ENCODE assay signal across 12 mouse cellular contexts in the genomic region with DNA sequence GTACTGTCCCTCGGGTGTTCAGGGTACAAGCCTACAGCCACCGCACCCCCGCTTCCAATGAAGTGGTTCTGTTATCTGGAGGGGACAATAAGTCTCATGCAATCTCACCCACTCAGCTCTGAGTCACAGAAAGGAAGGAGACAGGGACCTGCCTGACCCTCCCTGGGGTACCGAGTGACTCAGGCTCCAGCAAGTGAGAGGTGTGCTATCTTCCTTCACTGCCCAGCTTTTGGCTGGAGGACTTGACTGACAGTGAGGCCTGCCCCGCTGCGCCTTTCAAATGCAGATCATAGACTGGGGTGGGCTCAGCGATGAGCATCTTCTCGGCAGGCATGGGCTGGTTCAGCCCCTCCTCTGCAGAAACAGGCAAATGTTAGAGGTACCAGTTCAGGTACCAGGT. TPM values are rescaled to one million over a fixed set of nuclear protein-coding genes. Genes with fewer than 3 reads are reported as not detected.
A peak's percentile ranks its signal among the peaks of the same experiment; 100 is the strongest.
DNase-seq lines count a peak whose midpoint lies in the region; ATAC-seq and TF ChIP-seq lines count a peak whose summit lies in the region.
"Had no signal": no experiment of that assay in that cellular context is flagged by ENCODE, and none has a peak within 500 bp of the region (broad histone marks: within the 10 kb centered on the region; RNA-seq: fewer than 3 reads in every experiment).

No protein-coding gene starts in this region.

- no peak for ATAC-seq in heart, embryonic 15.5 days (replicated peaks; ENCODE audit: insufficient number of reproducible peaks, insufficient read depth, low FRiP score, low read depth)
- ATAC-seq in liver, embryonic 14.5 days (ENCODE audit: insufficient read depth) = peak; percentile 24; the same call in 1 of the 2 replicates

- no peak for DNase-seq in heart, adult 9 months (ENCODE audit: low spot score in 2 of 2)
- DNase-seq in ES-CJ7 (ENCODE audit: low read depth, low spot score) (peak; percentile 83), ZHBTc4 (ENCODE audit: low read depth, low spot score) (peak; percentile 79)
- no peak for DNase-seq in liver, embryonic 14.5 days (ENCODE audit: low read depth in 3 of 3, low spot score in 3 of 3)
- DNase-seq in kidney, postnatal 4 days = no peak
- DNase-seq in right cerebral cortex, postnatal 4 days = no peak
- DNase-seq: gastrocnemius, postnatal 25 days; kidney, postnatal 14 days; lung, postnatal 36 days had no signal

- no peak overlapping the region for H3K4me3 ChIP-seq in heart, embryonic 15.5 days
- no peak overlapping the region for H3K4me3 ChIP-seq in liver, embryonic 14.5 days (ENCODE audit: insufficient read depth in 1 of 2, low read depth in 2 of 2, low read length in 2 of 2)
- H3K4me3 ChIP-seq: forebrain, embryonic 12.5 days; hindbrain, embryonic 15.5 days had no signal

- no peak overlapping the region for H3K9ac ChIP-seq in heart, embryonic 15.5 days
- H3K9ac ChIP-seq in liver, embryonic 14.5 days (replicated peaks) = no peak overlapping the region
- H3K9ac ChIP-seq: forebrain, embryonic 12.5 days; hindbrain, embryonic 15.5 days had no signal

- no peak for TF ChIP-seq EP300 in liver, embryonic 14.5 days (IDR thresholded peaks at IDR 0.05; ENCODE audit: low read depth)

- no peaks in the 10 kb centered on the region for H3K27me3 ChIP-seq in heart, embryonic 15.5 days
- no peaks in the 10 kb centered on the region for H3K27me3 ChIP-seq in liver, embryonic 14.5 days (ENCODE audit: control insufficient read depth, insufficient read depth, low read length)
- H3K27me3 ChIP-seq: forebrain, embryonic 12.5 days; hindbrain, embryonic 15.5 days had no signal

- H3K27ac ChIP-seq in heart, embryonic 15.5 days = 0 out of 2 replicates have a peak overlapping the region, but pooled peaks have one; percentile 3
- no peak overlapping the region; the same call in 1 of the 2 replicates for H3K27ac ChIP-seq in liver, embryonic 14.5 days
- H3K27ac ChIP-seq: forebrain, embryonic 12.5 days; hindbrain, embryonic 15.5 days had no signal

- 49% methylated on average over 8 of the region's 8 CpGs for WGBS in heart, embryonic 15.5 days
- 23% methylated on average over 8 of the region's 8 CpGs for WGBS in liver, embryonic 14.5 days (ENCODE audit: insufficient replicate concordance)

- H3K36me3 ChIP-seq in heart, embryonic 15.5 days = no peaks in the 10 kb centered on the region
- H3K36me3 ChIP-seq in liver, embryonic 14.5 days (replicated peaks; ENCODE audit: control insufficient read depth, insufficient read depth, low read depth) = no peaks in the 10 kb centered on the region
- H3K36me3 ChIP-seq: forebrain, embryonic 12.5 days; hindbrain, embryonic 15.5 days had no signal

- no peak for TF ChIP-seq CTCF in liver, embryonic 14.5 days (IDR thresholded peaks at IDR 0.05; ENCODE audit: low read depth)

- H3K4me2 ChIP-seq in heart, embryonic 15.5 days = no peak overlapping the region
- no peak overlapping the region for H3K4me2 ChIP-seq in liver, embryonic 14.5 days (ENCODE audit: low read depth)
- H3K4me2 ChIP-seq: forebrain, embryonic 12.5 days; hindbrain, embryonic 15.5 days had no signal

- H3K4me1 ChIP-seq in heart, embryonic 15.5 days (replicated peaks) = peaks cover 73% of the 10 kb centered on the region
- H3K4me1 ChIP-seq in liver, embryonic 14.5 days (replicated peaks; ENCODE audit: control insufficient read depth in 2 of 2, insufficient read depth in 2 of 2, low read length in 1 of 2) = peaks cover 14 to 62% of the 10 kb centered on the region in 2 experiments

- H3K9me3 ChIP-seq in heart, embryonic 15.5 days (replicated peaks) = no peaks in the 10 kb centered on the region
- H3K9me3 ChIP-seq in liver, embryonic 14.5 days (ENCODE audit: control insufficient read depth, low read length) = no peaks in the 10 kb centered on the region
- H3K9me3 ChIP-seq: forebrain, embryonic 12.5 days; hindbrain, embryonic 15.5 days had no signal

RNA-seq across cellular contexts. Expression of gene Tpst2, which starts 18.7 kb away (rescaled TPM):
- 38.5 and 47.8 TPM in 2 replicates for polyA plus RNA-seq in heart, embryonic 15.5 days (2015; fragmentation: Nextera tagmentation; extraction: Ambion mirVana)
- 16.2 and 17.2 TPM in 2 replicates for polyA plus RNA-seq in liver, embryonic 14.5 days (2012; rRNA removed)
- polyA plus RNA-seq in liver, embryonic 14.5 days (2014; fragmentation: Nextera tagmentation; extraction: Ambion mirVana) = 30.7 and 30.9 TPM in 2 replicates

RNA-seq across cellular contexts. Expression of gene Tfip11, which starts 31.0 kb away (rescaled TPM):
- 15.2 and 19.6 TPM in 2 replicates for polyA plus RNA-seq in heart, embryonic 15.5 days (2015; fragmentation: Nextera tagmentation; extraction: Ambion mirVana)
- 10.7 and 11.6 TPM in 2 replicates for polyA plus RNA-seq in liver, embryonic 14.5 days (2012; rRNA removed)
- 8.0 and 9.2 TPM in 2 replicates for polyA plus RNA-seq in liver, embryonic 14.5 days (2014; fragmentation: Nextera tagmentation; extraction: Ambion mirVana)

RNA-seq across cellular contexts. Expression of gene Crybb1, which starts 39.5 kb away (rescaled TPM):
- polyA plus RNA-seq in heart, embryonic 15.5 days (2015; fragmentation: Nextera tagmentation; extraction: Ambion mirVana) = 1.6 and 2.1 TPM in 2 replicates
- polyA plus RNA-seq in liver, embryonic 14.5 days (2012; rRNA removed) = not detected in 2 replicates
- 0.24 TPM in 1 of 2 replicates, not detected in the other for polyA plus RNA-seq in liver, embryonic 14.5 days (2014; fragmentation: Nextera tagmentation; extraction: Ambion mirVana)

RNA-seq across cellular contexts. Expression of gene Cryba4, which starts 42.8 kb away (rescaled TPM):
- polyA plus RNA-seq in heart, embryonic 15.5 days (2015; fragmentation: Nextera tagmentation; extraction: Ambion mirVana) = 1.2 and 1.4 TPM in 2 replicates
- polyA plus RNA-seq in liver, embryonic 14.5 days (2012; rRNA removed) = 0.39 and 0.63 TPM in 2 replicates
- 0.59 and 0.95 TPM in 2 replicates for polyA plus RNA-seq in liver, embryonic 14.5 days (2014; fragmentation: Nextera tagmentation; extraction: Ambion mirVana)

RNA-seq across cellular contexts. Expression of gene Srrd, which starts 47.7 kb away (rescaled TPM):
- 20.7 and 28.8 TPM in 2 replicates for polyA plus RNA-seq in heart, embryonic 15.5 days (2015; fragmentation: Nextera tagmentation; extraction: Ambion mirVana)
- 15.7 and 16.0 TPM in 2 replicates for polyA plus RNA-seq in liver, embryonic 14.5 days (2012; rRNA removed)
- polyA plus RNA-seq in liver, embryonic 14.5 days (2014; fragmentation: Nextera tagmentation; extraction: Ambion mirVana) = 13.3 and 15.3 TPM in 2 replicates

Comparison
In these comparisons a context has a peak if more than half of its experiments do, and no peak if none do; other contexts are left out.
1. DNase-seq: peak in ES-CJ7 (single experiment) and ZHBTc4 (single experiment); none in heart, adult 9 months (0 of 2), liver, embryonic 14.5 days (0 of 3), kidney, postnatal 4 days (0 of 2) and right cerebral cortex, postnatal 4 days (single experiment).